Mouse (Mus musculus) adrenal gland, adult (tissue): Measurements from ENCODE around the gene Cep170b.
A peak's percentile ranks its signal among the peaks of the same experiment; 100 is the strongest.

ENCODE experiments used
- DNase-seq, 2 experiments: peaks; one replicate each; pipeline ENCODE4 v3.0.0; 2022 to 2023; ENCODE audit warnings: low spot score in 1 of 2; ENCODE audit not compliant: inconsistent age in 2 of 2

Gene Cep170b

GRCm38 (mm10) chr12:112762018-112762417 lies 41.8 kb downstream of the Cep170b start:
- peak in 1 of 2 experiments; percentile 37 for DNase-seq

- peak in 1 of 2 experiments; percentile 24 for DNase-seq
Observed at GRCm38 (mm10) chr12:112763176-112763575, 42.9 kb downstream of the Cep170b start.

GRCm38 (mm10) chr12:112764141-112764540 lies 43.9 kb downstream of the Cep170b start:
- DNase-seq, result peak; percentile 78 to 92

GRCm38 (mm10) chr12:112764991-112765390 lies 44.7 kb downstream of the Cep170b start:
- no peak for DNase-seq

- DNase-seq, result no peak
Observed at GRCm38 (mm10) chr12:112766586-112766985, 46.3 kb downstream of the Cep170b start.

- no peak for DNase-seq
Observed at GRCm38 (mm10) chr12:112767036-112767890, 47.0 kb downstream of the Cep170b start.

- DNase-seq, result no peak
Observed at GRCm38 (mm10) chr12:112768166-112768565, 47.9 kb downstream of the Cep170b start.

- DNase-seq, result no peak
Observed at GRCm38 (mm10) chr12:112769031-112769430, 48.8 kb downstream of the Cep170b start.

GRCm38 (mm10) chr12:112769751-112770150 lies 49.5 kb downstream of the Cep170b start:
- DNase-seq, result no peak

GRCm38 (mm10) chr12:112770396-112770795 lies 50.1 kb downstream of the Cep170b start:
- DNase-seq, result no peak

- DNase-seq, result no peak
Observed at GRCm38 (mm10) chr12:112772306-112772705, 52.1 kb downstream of the Cep170b start.

- no peak for DNase-seq
Observed at GRCm38 (mm10) chr12:112773366-112773765, 53.1 kb downstream of the Cep170b start.

- DNase-seq, result no peak
Observed at GRCm38 (mm10) chr12:112774026-112774425, 53.8 kb downstream of the Cep170b start.

- no peak for DNase-seq
Observed at GRCm38 (mm10) chr12:112774481-112774880, 54.2 kb downstream of the Cep170b start.

GRCm38 (mm10) chr12:112791026-112791425 lies 70.8 kb downstream of the Cep170b start:
- no peak for DNase-seq

- DNase-seq, result peak; percentile 56 to 77
Observed at GRCm38 (mm10) chr12:112793601-112794355, 73.5 kb downstream of the Cep170b start.

GRCm38 (mm10) chr12:112794356-112794816 lies 74.1 kb downstream of the Cep170b start:
- no peak for DNase-seq

GRCm38 (mm10) chr12:112794998-112795397 lies 74.7 kb downstream of the Cep170b start:
- DNase-seq, result no peak

- no peak for DNase-seq
Observed at GRCm38 (mm10) chr12:112795466-112796104, 75.3 kb downstream of the Cep170b start.
